Mouse (Mus musculus) C2C12 (cell line): ENCODE data around the gene Fam205c.

Experiments used
- MAX ChIP-seq: IDR thresholded peaks from one replicate; pipeline ENCODE4 v1.6.1; 2011; ENCODE audit warnings: mild to moderate bottlenecking, control low read depth
- MYOG ChIP-seq: IDR thresholded peaks from one replicate; pipeline ENCODE4 v1.6.1; 2011; ENCODE audit not compliant: control insufficient read depth, insufficient read length; ENCODE audit errors: extremely low read depth

DNA sequence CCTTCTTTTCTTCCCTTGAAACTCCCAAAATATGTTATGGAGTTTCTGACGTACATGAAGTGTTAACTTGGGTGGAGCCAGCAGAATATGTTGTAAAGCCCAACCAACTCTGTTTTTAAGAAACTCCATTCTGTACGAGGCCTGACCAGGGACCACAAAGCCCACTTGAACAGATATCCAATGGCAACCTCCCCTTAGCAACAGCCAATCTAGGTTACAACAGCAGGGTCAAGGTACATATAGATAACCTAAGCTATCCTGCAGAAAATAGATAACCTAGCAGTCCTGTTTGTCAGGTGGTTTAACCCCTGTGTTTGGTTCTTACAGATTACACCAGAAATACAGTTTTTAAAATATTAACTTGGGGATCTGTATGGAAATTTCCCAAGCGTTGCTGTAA lies 6.6 kb downstream of the Fam205c start:
- TF ChIP-seq MAX, result no peak
- TF ChIP-seq MYOG, result no peak
